Mouse (Mus musculus): ENCODE data around the gene Tox2. TPM values are rescaled to one million over a fixed set of nuclear protein-coding genes. Genes with fewer than 3 reads are reported as not detected.

The Tox2 gene
- total and polyA plus RNA-seq, 2 experiments from 2014 or later = 8.0 to 35.2 TPM

DNA sequence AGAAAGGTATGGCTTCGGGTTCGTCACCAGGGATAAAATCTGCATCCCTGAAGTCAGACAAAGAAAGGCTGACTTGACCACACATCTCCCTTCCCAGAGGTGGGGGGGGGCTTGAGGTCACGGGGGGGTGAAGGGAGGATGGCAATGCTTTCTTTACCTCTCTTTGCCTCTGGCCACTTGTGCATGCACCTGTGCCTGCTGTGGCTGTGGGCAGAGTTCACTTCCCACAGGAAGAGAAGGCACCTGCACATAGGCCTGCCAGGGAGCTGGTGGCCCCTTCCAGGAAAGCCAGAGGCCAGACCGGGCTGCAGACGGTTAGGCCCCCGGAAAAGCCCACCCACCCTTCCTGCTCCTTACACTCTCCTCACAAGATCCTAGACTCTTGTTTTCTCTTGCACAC is 128.5 kb downstream of the Tox2 start:
- 91% methylated on average over 6 of the region's 6 CpGs for WGBS
- no peaks in the 10 kb centered on the region for H3K9me3 ChIP-seq (ENCODE audit: low read length)
- H3K4me1 ChIP-seq (ENCODE audit: insufficient read depth) = no peaks in the 10 kb centered on the region
- DNase-seq (no peak), ATAC-seq (no peak)
- peaks cover 13% of the 10 kb centered on the region for H3K27me3 ChIP-seq (ENCODE audit: insufficient read depth, low read length)
- H3K4me2 ChIP-seq (ENCODE audit: low read depth) = no peak overlapping the region
- TF ChIP-seq CTCF (IDR thresholded peaks at IDR 0.05; ENCODE audit: low read depth) = no peak
- no peak overlapping the region for H3K9ac ChIP-seq
- no peak overlapping the region for H3K4me3 ChIP-seq (ENCODE audit: low read depth, low read length)
- no peak overlapping the region for H3K27ac ChIP-seq (ENCODE audit: low read depth, low read length)
- no peaks in the 10 kb centered on the region for H3K36me3 ChIP-seq (ENCODE audit: insufficient read depth)

- DNase-seq = peak; percentile 80
- H3K9me3 ChIP-seq (ENCODE audit: low read length) = no peaks in the 10 kb centered on the region
- peaks cover 24% of the 10 kb centered on the region for H3K27me3 ChIP-seq (ENCODE audit: insufficient read depth, low read length)
- no peak overlapping the region for H3K4me3 ChIP-seq (ENCODE audit: low read depth, low read length)
- TF ChIP-seq CTCF (IDR thresholded peaks at IDR 0.05; ENCODE audit: low read depth) = no peak
- WGBS = 52% methylated on average over 13 of the region's 13 CpGs
- no peak overlapping the region for H3K9ac ChIP-seq
- H3K4me1 ChIP-seq (ENCODE audit: insufficient read depth) = no peaks in the 10 kb centered on the region
- H3K4me2 ChIP-seq (ENCODE audit: low read depth) = no peak overlapping the region
- H3K36me3 ChIP-seq (ENCODE audit: insufficient read depth) = no peaks in the 10 kb centered on the region
- H3K27ac ChIP-seq (ENCODE audit: low read depth, low read length) = no peak overlapping the region
- peak; percentile 85 for ATAC-seq
Observed at GRCm38 (mm10) chr2:163332368-163333055, 129.6 kb downstream of the Tox2 start.

DNA sequence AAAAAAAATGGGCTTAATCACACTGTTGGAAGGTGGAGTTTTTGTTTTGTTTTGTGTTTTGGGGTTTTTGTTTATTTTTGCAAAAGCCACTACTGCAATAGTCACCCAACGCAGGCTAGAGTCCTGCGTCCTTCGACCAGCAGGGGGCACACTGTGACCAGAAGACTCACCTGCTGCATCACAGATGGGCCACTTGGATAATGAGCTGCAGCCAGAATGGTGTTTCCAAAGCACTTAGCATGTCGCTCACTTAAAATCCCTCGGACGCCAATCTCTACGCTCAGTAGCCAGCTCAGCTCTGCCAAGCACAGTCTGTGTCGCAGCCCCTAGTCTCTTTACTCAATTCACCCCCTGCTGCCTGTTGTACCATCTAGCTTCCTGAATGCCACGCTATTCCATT is 137.3 kb downstream of the Tox2 start:
- DNase-seq (peak; percentile 90), ATAC-seq (peak; percentile 90)
- H3K4me1 ChIP-seq (ENCODE audit: insufficient read depth) = peaks cover 5% of the 10 kb centered on the region; the same call in 1 of the 2 replicates
- H3K27ac ChIP-seq (ENCODE audit: low read depth, low read length) = no peak overlapping the region
- WGBS = 10% methylated on average over 9 of the region's 9 CpGs
- peak; percentile 90 for TF ChIP-seq CTCF (IDR thresholded peaks at IDR 0.05; ENCODE audit: low read depth)
- peaks cover 49% of the 10 kb centered on the region for H3K27me3 ChIP-seq (ENCODE audit: insufficient read depth, low read length)
- H3K9me3 ChIP-seq (ENCODE audit: low read length) = no peaks in the 10 kb centered on the region
- H3K4me3 ChIP-seq (ENCODE audit: low read depth, low read length) = no peak overlapping the region
- peak overlapping the region; percentile 13; the same call in 1 of the 2 replicates for H3K4me2 ChIP-seq (ENCODE audit: low read depth)
- no peak overlapping the region for H3K9ac ChIP-seq
- no peaks in the 10 kb centered on the region for H3K36me3 ChIP-seq (ENCODE audit: insufficient read depth)

- DNase-seq (peak; percentile 47), ATAC-seq (no peak)
- Histone ChIP-seq H3K27ac (ENCODE audit: low read depth, low read length) (no peak overlapping the region), H3K4me3 (ENCODE audit: low read depth, low read length) (no peak overlapping the region), H3K36me3 (ENCODE audit: insufficient read depth) (no peaks in the 10 kb centered on the region), H3K9ac (no peak overlapping the region), H3K27me3 (ENCODE audit: insufficient read depth, low read length) (peaks cover 23% of the 10 kb centered on the region), H3K9me3 (ENCODE audit: low read length) (no peaks in the 10 kb centered on the region), H3K4me1 (ENCODE audit: insufficient read depth) (peaks cover 5% of the 10 kb centered on the region; the same call in 1 of the 2 replicates), H3K4me2 (ENCODE audit: low read depth) (no peak overlapping the region)
- TF ChIP-seq CTCF (IDR thresholded peaks at IDR 0.05; ENCODE audit: low read depth) = peak; percentile 58
- WGBS = 86% methylated on average over 4 of the region's 4 CpGs
Observed at GRCm38 (mm10) chr2:163343671-163344070, 140.7 kb downstream of the Tox2 start.

- Histone ChIP-seq H3K9ac (no peak overlapping the region), H3K36me3 (ENCODE audit: insufficient read depth) (no peaks in the 10 kb centered on the region), H3K9me3 (ENCODE audit: low read length) (no peaks in the 10 kb centered on the region), H3K4me1 (ENCODE audit: insufficient read depth) (peaks cover 8% of the 10 kb centered on the region; the same call in 1 of the 2 replicates), H3K4me3 (ENCODE audit: low read depth, low read length) (no peak overlapping the region), H3K27me3 (ENCODE audit: insufficient read depth, low read length) (peaks cover 9% of the 10 kb centered on the region), H3K27ac (ENCODE audit: low read depth, low read length) (no peak overlapping the region), H3K4me2 (ENCODE audit: low read depth) (no peak overlapping the region)
- WGBS = 83% methylated on average over 13 of the region's 13 CpGs
- no peak for TF ChIP-seq CTCF (IDR thresholded peaks at IDR 0.05; ENCODE audit: low read depth)
- DNase-seq (no peak), ATAC-seq (no peak)
Observed at GRCm38 (mm10) chr2:163344976-163345660, 142.2 kb downstream of the Tox2 start.

- WGBS = 87% methylated on average over 11 of the region's 11 CpGs
- H3K27ac ChIP-seq (ENCODE audit: low read depth, low read length) = no peak overlapping the region
- H3K36me3 ChIP-seq (ENCODE audit: insufficient read depth) = no peaks in the 10 kb centered on the region
- H3K9ac ChIP-seq = no peak overlapping the region
- no peak overlapping the region for H3K4me3 ChIP-seq (ENCODE audit: low read depth, low read length)
- no peaks in the 10 kb centered on the region for H3K9me3 ChIP-seq (ENCODE audit: low read length)
- no peak for DNase-seq
- no peaks in the 10 kb centered on the region; the same call in 1 of the 2 replicates for H3K27me3 ChIP-seq (ENCODE audit: insufficient read depth, low read length)
- ATAC-seq = no peak
- TF ChIP-seq CTCF (IDR thresholded peaks at IDR 0.05; ENCODE audit: low read depth) = no peak
- H3K4me2 ChIP-seq (ENCODE audit: low read depth) = no peak overlapping the region
- H3K4me1 ChIP-seq (ENCODE audit: insufficient read depth) = peaks cover 4% of the 10 kb centered on the region; the same call in 1 of the 2 replicates
Observed at GRCm38 (mm10) chr2:163346497-163346896, 143.6 kb downstream of the Tox2 start.

All from forebrain, postnatal 0 days (tissue).